8 mouse cellular contexts compared by ENCODE assay signal in the genomic region with DNA sequence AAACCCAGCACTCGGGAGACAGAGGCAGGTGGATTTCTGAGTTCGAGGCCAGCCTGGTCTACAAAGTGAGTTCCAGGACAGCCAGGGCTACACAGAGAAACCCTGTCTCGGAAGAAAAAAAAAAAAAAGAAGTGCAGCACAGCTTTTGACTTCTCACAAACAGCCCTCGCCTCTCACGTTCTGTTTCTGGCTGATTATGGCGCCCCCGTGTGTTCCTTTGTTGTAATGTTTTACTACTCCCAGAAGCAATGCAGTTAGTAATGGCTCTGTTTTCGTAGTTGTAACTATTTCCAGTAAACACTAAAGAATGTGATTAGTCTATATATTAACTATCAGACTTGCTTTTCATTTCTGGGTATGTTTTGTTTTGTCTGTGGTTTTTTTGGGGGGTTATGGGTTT. TPM values are rescaled to one million over a fixed set of nuclear protein-coding genes. Genes with fewer than 3 reads are reported as not detected.
DNase-seq lines count a peak whose midpoint lies in the region; ATAC-seq lines count a peak whose summit lies in the region.
"Not testable (repeated sequence)": the region's sequence is repeated elsewhere in the genome, so short reads cannot be mapped to it uniquely, and the experiment has no call there.

No protein-coding gene starts in this region.

- not testable (repeated sequence) for H3K9ac ChIP-seq in intestine, embryonic 15.5 days

- not testable (repeated sequence) for H3K36me3 ChIP-seq in intestine, embryonic 15.5 days

- intact Hi-C loops in left cerebral cortex, postnatal 14 days (cut with DNase I) = not testable (repeated sequence)

- H3K27ac ChIP-seq in intestine, embryonic 15.5 days = not testable (repeated sequence)

- peak; percentile 87 for DNase-seq in ZHBTc4 (ENCODE audit: low read depth, low spot score)
- peak; percentile 80 to 89 for DNase-seq in cerebellum, postnatal 14 days
- peak; percentile 23 to 29 for DNase-seq in gastrocnemius, adult 8-10 months (ENCODE audit: low spot score in 2 of 2)
- peak; percentile 71 to 78 for DNase-seq in left cerebral cortex, postnatal 14 days (ENCODE audit: low spot score in 2 of 2)
- peak; percentile 47 for DNase-seq in skeletal muscle tissue, adult 2 months (ENCODE audit: low read depth, low spot score)
- peak; percentile 37 to 67 for DNase-seq in urinary bladder, postnatal 4 days (ENCODE audit: low spot score in 2 of 2)

- not testable (repeated sequence) for H3K4me1 ChIP-seq in intestine, embryonic 15.5 days (replicated peaks)

- H3K9me3 ChIP-seq in intestine, embryonic 15.5 days = not testable (repeated sequence)

- not testable (repeated sequence) for H3K27me3 ChIP-seq in intestine, embryonic 15.5 days (replicated peaks)

- peak; percentile 36; the same call in 1 of the 2 replicates for ATAC-seq in intestine, embryonic 15.5 days
- peak; percentile 75 for ATAC-seq in megakaryocyte, adult 5-6 weeks (ENCODE audit: poor library complexity, severe bottlenecking)

- H3K4me2 ChIP-seq in intestine, embryonic 15.5 days (replicated peaks) = not testable (repeated sequence)

- WGBS in intestine, embryonic 15.5 days = 13% methylated on average over 8 of the region's 8 CpGs

- H3K4me3 ChIP-seq in intestine, embryonic 15.5 days (replicated peaks) = not testable (repeated sequence)

RNA-seq across cellular contexts. Expression of a gene that starts 20.2 kb away (rescaled TPM):
- 10 to 100 TPM; 42.7 to 48.1 (median 45.0) TPM for total RNA-seq in gastrocnemius, adult 8-10 months (2022)
- polyA plus RNA-seq in intestine, embryonic 15.5 days (2015; fragmentation: Nextera tagmentation; extraction: Ambion mirVana) = 56.3 and 61.3 TPM in 2 replicates
- total RNA-seq in left cerebral cortex, postnatal 14 days (2021) = 10 to 100 TPM; 24.4 to 25.3 TPM
- total RNA-seq in megakaryocyte, adult 5-6 weeks (2015) = 14.8 and 15.8 TPM in 2 replicates
- 13.2 TPM in 2 replicates for total RNA-seq in megakaryocyte, adult 5-6 weeks (2017)

Comparison
In these comparisons a context has a peak if more than half of its experiments do, and no peak if none do; other contexts are left out.
1. DNase-seq: peak in every context shown above with its lines; median percentile 87 in ZHBTc4; 84 in cerebellum, postnatal 14 days; 74 in left cerebral cortex, postnatal 14 days; 52 in urinary bladder, postnatal 4 days; 47 in skeletal muscle tissue, adult 2 months; 26 in gastrocnemius, adult 8-10 months.